Mouse (Mus musculus): Measurements from ENCODE around the gene Gm5039.
"Not testable (repeated sequence)": the region's sequence is repeated elsewhere in the genome, so short reads cannot be mapped to it uniquely, and the experiment has no call there.

Gene Gm5039

DNA sequence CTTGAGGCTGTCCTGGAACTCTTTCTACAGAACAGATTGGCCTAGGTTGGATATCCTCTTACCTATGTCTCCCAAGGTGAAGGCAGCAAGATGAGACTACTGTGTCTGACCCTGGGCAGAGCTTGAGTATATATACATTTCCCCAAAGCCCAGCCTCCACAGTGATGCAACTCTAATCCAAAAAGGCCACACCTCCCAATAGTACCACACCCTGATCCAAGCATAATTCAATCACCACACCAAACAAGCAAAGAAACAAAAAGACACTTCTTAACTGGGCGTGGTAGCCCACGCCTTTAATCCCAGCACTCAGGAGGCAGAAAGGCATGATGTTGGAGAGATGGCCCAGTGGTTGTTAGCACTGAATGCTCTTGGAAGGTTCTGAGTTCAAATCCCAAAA is at the start of gene Gm5039:
TSS of gene Gm5039 (minus strand) at position 101 of the 400 bp plus-strand sequence.
- not testable (repeated sequence) for DNase-seq (ENCODE audit: low spot score)

DNA sequence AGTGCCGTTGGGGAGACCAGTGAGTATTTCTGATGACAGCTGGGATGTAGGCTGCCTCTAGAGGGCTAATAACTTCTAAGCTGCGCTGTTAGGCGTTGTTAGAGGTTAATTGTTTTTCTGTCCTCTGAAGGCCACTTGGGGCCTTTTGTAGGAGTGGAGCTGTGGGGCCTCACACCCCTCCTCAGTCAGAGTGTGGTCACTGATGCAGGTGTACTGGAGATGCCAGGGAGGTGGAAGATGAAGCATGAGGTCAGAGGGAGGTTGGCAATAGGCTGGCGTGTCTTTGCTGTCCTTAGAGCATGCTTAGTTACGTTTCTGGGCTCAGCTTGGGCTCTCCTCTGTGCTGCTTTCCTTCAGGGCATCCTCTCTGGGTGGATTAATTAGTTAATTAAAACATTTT is 48.2 kb upstream of the Gm5039 start:
- DNase-seq (ENCODE audit: low spot score), result no peak

DNA sequence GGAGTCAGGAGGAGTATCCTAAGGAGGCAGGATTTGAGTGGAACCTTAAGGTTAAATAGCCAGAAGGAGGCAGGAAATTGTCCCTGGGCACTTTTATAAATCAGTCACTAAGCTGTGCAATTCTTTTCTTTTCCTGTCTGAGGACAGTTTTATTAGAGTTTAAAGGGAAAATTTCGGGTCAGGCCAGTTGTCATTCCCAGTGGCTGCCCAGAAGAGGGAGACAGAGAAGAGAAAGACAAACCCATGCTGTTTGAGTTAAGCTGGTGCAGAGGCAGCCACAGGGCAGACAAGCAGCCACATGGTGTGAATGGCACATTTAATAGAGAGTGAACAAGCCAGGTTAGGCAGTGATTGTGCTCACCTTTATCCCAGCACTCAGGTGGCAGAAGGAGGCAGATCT is 46.5 kb upstream of the Gm5039 start:
- not testable (repeated sequence) for DNase-seq (ENCODE audit: low spot score)

DNA sequence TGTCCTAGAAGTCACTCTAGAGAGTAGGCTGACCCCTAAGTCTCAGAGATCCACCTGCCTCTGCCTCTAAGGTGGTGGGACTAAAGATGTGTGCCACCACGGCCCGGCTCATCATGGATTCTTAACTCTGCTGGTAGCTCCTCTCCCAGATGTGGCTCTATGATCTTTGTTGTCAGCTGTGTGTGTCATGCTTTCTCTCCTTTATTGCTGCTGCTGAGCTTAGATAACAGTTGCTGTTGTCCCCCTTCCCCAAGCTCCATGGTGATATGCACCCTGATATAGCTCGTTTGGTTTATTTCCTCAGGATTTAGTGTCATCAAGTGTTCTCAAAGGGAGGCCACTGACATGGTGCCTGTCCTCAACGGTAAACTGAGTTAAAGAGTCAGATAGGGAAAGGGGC is 45.9 kb upstream of the Gm5039 start:
- not testable (repeated sequence) for DNase-seq (ENCODE audit: low spot score)

DNA sequence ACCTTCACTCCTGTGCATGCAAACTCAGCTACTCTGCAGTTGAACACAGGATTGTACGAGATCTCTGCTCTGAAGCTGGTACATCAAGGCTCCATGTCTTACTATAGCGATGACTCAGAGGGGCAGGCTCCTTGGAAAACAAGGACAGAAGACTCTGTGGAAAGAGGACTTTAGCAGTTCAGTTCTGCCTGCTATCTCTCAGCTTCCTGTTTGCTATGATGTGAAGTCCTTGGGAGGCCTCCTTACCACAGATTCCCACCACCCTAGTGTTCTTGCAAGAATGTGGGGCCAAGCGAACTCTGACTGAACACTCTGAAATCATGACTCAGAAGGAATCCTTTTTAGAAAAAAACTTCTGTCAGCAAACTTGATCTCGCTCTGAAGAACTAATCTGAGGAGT is 44.8 kb upstream of the Gm5039 start:
- no peak for DNase-seq (ENCODE audit: low spot score)

DNA sequence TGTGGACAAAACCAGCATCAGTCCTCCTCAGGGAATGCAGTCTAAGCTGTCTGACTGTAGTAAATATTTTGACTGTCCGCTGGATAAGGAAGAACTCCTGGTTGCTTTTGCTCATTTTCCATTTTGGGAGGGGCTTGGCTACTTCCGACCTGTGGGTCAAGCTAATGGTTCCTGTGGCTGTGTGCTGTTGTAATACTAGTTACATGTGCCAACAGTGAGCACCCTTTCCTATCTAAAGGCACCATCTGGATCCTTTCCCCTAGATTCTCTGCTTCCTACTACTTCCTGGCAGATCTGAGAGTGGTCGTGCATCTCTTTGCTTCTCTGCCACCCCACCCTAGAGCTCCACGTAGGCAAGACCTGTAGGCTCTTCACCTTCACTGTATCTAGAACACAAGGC is 43.8 kb upstream of the Gm5039 start:
- no peak for DNase-seq (ENCODE audit: low spot score)

DNA sequence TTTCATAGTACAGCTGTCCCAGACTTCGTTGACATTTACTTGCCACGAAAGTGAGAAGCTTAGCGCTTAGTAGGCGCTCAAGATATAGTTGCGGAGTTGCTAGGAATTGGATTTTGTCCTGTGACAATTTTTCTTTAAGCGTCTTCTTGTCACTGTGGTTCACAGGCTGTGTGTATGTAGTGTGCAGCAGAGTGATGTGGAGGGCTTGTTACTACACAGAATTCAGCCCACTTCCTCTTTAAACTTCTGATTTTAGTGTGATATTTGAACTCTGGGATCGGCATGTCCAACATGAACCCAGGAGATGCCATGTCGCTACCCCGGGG is 37.3 kb upstream of the Gm5039 start:
- DNase-seq (ENCODE audit: low spot score), result no peak

DNA sequence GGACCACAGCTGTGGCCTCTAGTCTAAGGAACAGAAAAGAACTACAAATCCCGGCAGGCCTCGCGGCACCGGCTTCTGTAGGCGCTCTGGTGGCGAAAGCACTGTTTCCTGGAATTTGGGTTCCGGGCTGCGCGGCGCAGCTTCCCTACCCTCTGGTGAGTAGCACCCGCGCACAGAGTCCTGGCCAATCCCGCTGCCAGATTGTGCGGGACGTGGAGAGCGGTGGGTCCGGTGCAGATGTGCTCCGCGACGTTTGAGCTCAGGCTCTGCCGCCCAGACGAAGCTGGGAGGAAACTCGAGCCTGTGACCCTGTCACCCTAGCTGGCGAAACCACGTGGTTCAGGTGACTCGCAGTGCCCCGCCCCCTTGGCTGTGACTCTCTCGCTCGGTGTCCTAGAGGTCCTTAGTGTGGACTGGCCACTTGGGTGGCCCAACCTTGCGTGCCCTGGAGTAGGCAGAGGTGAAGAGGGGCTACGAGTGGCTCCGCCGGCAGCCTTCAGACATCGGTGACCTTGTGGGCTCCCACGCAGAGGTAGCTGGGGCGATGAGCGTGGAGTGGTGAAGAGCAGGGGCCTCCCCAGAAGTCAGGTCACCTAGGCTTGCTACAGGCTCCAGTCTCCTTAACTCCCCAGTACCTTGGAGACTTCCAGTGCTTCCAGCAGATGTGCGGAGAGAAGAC is 36.8 kb upstream of the Gm5039 start, which contains the start of gene Adck1:
TSS of gene Adck1 (plus strand) at position 114 of the 679 bp plus-strand sequence.
- peak; percentile 83 for DNase-seq (ENCODE audit: low spot score)

DNA sequence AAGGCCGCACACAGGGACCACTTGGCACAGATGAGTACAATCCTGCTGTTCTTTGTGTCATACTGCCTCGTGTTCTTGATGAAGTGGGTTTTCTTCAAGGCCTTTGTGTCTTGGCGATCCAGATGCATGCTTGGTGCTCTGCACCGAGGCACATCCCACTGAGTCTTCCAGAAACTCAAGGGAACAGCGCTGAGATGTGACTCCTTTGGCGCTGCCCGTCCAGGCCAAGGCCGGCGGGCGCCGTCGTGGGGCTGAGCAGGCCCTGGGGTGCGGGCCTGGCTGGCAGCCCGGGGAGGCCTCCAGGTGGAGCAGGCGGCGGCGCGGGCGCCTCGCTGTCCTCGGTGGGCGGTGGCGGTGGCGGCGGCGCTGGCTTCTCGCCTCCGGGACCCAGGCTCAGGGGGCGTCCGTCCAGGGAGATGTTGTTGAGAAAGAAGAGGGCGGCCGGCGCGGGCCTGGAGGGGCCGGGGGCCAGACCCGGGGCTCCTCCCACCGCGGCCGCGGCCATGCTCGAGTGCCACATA is 30.4 kb upstream of the Gm5039 start:
- no peak for DNase-seq (ENCODE audit: low spot score)

DNA sequence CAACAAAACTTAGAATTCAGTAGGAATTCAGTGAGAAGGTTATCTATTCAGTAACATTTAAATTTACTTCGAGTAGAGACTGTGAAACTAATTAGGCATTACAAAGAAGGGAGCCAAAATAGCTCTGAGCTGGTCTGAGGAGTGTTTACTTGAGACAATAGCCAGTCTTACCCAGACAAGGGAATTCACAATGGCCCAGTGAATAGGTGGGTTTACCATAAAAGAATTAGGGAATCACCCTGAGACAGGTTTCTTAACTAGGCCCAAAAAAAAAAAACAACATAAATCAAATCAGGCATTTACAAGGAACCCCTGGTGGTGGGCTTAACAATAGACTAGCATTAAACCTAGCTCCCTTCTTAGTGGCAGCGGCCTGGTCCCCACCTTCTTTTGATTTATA is 17.5 kb upstream of the Gm5039 start:
- DNase-seq (ENCODE audit: low spot score), result not testable (repeated sequence)

DNA sequence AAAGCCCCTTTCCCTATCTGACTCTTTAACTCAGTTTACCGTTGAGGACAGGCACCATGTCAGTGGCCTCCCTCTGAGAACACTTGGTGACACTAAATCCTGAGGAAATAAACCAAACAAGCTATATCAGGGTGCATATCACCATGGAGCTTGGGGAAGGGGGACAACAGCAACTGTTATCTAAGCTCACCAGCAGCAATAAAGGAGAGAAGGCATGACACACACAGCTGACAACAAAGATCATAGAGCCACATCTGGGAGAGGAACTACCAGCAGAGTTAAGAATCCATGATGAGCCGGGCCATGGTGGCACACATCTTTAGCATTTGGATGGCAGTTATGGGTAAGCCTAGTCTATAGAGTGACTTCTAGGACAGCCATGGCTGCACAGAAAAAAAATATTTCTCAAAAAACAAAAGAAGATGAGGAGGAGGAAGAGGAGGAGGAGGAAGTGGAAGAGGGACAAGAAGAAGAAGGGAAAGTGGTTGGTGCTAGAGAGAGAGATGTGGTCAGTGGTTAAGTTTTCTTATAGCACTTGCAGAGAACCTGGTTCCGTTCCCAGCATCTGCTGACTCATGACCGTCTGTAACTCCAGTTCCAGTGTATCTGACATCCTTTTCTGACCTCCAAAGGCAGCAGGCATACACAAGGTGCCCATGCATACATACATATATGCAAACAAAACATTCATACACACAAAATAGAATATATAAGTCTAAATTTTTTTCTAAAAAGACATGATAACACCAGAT is 13.0 kb upstream of the Gm5039 start:
- DNase-seq (ENCODE audit: low spot score), result not testable (repeated sequence)

DNA sequence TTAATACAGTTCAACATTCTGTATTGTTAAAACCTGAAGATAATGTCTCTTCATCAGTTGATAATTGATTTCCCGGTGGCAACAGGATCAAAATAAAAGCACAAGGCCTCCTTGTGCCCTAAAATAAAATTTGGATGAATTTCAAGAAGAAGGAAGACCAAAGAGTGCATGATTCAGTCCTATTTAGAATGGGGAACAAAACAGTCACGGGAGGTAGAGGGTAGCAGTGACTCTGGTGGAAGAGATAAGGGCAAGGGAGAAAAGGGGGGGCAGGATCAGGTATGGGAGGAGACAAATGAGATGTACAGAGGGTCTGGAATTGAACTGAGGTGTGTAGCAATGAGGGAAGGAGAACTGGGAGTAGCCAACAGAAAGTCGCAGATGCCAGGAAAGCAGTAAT is 9.3 kb downstream of the Gm5039 start:
- no peak for DNase-seq (ENCODE audit: low spot score)

DNA sequence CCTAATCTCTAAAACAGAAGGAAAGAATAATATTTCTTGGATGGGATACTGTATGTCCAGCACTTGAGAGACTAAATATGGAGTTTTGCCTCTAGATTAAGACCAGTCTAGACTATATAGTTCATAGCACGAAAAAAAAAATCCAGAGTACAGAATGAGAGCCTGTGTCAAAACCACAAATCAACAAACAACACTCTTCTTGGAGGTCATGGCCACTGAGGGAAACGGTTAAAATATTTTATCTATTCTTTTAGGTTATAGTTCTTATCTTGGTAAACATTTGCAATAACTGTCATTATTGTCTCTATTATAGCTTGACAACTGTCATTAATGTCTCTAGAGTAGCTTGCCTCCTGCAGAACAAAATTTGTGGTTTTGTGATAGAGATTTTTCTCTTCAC is 26.7 kb downstream of the Gm5039 start:
- not testable (repeated sequence) for DNase-seq (ENCODE audit: low spot score)

DNA sequence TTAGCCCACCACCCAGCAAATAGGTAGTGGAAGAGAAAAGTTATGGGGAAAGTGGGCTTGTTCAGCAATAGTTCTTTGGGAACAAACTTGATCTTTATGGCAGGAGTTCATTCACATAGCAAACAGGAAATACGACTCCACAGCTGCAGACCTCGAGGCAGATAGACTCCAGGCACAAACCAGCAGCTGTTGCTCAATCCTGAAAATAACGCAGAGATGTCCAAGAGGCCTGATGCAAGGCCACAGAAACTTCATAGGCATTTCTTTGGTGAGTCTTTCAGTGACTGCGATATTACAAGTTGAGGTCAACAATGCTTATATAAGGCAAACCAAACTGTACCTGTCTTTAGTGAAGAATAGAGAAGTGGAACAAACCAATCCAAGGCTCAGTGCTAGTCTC is 30.7 kb downstream of the Gm5039 start:
- not testable (repeated sequence) for DNase-seq (ENCODE audit: low spot score)

DNA sequence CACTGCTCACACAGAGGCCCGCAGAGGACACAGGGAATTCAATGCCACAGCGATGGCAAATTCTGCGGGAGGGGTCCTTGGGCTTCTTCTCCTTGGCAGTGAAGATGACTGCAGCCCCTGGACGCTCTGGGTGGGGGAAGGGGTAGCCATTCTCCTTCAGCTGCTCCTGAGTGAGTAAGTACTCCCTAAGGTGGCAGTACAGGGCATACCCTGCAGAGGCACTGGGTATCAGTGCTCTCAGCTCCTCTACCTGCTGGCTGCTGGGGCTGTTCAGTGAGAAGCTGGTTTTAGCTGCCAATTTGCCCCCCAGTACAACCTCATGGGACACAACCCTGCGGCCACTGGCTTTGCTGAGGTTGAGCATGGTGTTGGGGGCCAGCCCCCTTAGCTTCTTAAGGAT is 38.6 kb downstream of the Gm5039 start:
- DNase-seq (ENCODE audit: low spot score), result not testable (repeated sequence)

DNA sequence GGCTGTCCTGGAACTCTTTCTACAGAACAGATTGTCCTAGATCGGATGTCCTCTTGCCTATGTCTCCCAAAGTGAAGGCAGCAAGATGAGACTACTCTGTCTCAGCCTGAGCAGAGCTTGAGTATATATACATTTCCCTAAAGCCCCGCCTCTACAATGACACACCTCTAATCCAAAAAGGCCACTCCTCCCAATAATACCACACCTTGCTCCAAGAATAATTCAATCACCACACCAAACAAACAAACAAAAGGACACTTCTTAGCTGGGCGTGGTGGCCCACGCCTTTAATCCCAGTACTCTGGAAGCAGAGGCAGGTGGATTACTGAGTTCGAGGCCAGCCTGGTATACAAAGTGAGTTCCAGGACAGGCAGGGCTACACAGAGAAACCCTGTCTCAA is 49.4 kb downstream of the Gm5039 start, which contains the start of gene Gm5662:
TSS of gene Gm5662 (minus strand) at position 101 of the 400 bp plus-strand sequence.
- not testable (repeated sequence) for DNase-seq (ENCODE audit: low spot score)
